13 mouse cellular contexts compared by ENCODE assay signal in genomic region chr10:121238551-121238950, GRCm38 (mm10).
"Had no signal": no experiment of that assay in that cellular context is flagged by ENCODE, and none has a peak within 500 bp of the region (broad histone marks: within the 10 kb centered on the region; RNA-seq: fewer than 3 reads in every experiment).

No protein-coding gene starts in this region.

- H3K9me3 ChIP-seq: liver, embryonic 15.5 days had no signal

- ATAC-seq: lung, postnatal 0 days had no signal

- H3K4me3 ChIP-seq: layer of hippocampus, adult 2 months; liver, embryonic 15.5 days had no signal

- H3K27ac ChIP-seq: layer of hippocampus, adult 2 months; liver, embryonic 15.5 days had no signal

- H3K9ac ChIP-seq: liver, embryonic 15.5 days had no signal

- H3K4me1 ChIP-seq: liver, embryonic 15.5 days had no signal

- H3K36me3 ChIP-seq: liver, embryonic 15.5 days had no signal

- DNase-seq: kidney, postnatal 10 days; kidney, postnatal 4 days; left cerebral cortex, postnatal 4 days; lung, adult 2 months; lung, postnatal 36 days; right cerebral cortex, postnatal 4 days; spleen, adult 18-20 months; thymus, adult 18-20 months; thymus, postnatal 14 days had no signal

- H3K27me3 ChIP-seq: liver, embryonic 15.5 days had no signal

- H3K4me2 ChIP-seq: liver, embryonic 11.5 days; liver, embryonic 15.5 days had no signal
